Mouse (Mus musculus) heart, postnatal 0 days (tissue): Measurements from ENCODE around the gene Gm42420. TPM values are rescaled to one million over a fixed set of nuclear protein-coding genes. Genes with fewer than 3 reads are reported as not detected.

Experiments used
- ATAC-seq: fragments of 200-750 bp; cut with Nextera tagmentation; 2 replicates; pipeline ENCODE4 v1.8.0; 2017; ENCODE audit warnings: low read depth, moderate number of reproducible peaks, moderate library complexity; ENCODE audit not compliant: insufficient read depth
- DNase-seq: peaks from one replicate; pipeline ENCODE4 v3.0.0-alpha.2; 2016; ENCODE audit warnings: low spot score
- H3K27ac ChIP-seq: fragments of 300-500 bp; sonication (generic); 2 replicates; pipeline ENCODE4 v1.5.1; 2014; ENCODE audit warnings: low read depth, mild to moderate bottlenecking
- H3K27me3 ChIP-seq: fragments of 300-500 bp; sonication (generic); 2 replicates; pipeline ENCODE4 v1.6.1; 2014; ENCODE audit warnings: low read length, mixed read lengths; ENCODE audit not compliant: control insufficient read depth, insufficient read depth
- H3K36me3 ChIP-seq: fragments of 300-500 bp; sonication (generic); replicated peaks from 2 replicates; pipeline ENCODE4 v1.6.1; 2014; ENCODE audit warnings: low read length, mixed read lengths; ENCODE audit not compliant: control insufficient read depth, insufficient read depth
- H3K4me1 ChIP-seq: fragments of 300-500 bp; sonication (generic); 2 replicates; pipeline ENCODE4 v1.6.1; 2014; ENCODE audit warnings: antibody characterized with exemption; ENCODE audit not compliant: control insufficient read depth, insufficient read depth
- H3K4me2 ChIP-seq: fragments of 300-500 bp; sonication (generic); 2 replicates; pipeline ENCODE4 v1.6.1; 2014; ENCODE audit warnings: low read depth, mild to moderate bottlenecking, low read length, moderate library complexity
- H3K4me3 ChIP-seq: fragments of 300-500 bp; sonication (generic); 2 replicates; pipeline ENCODE4 v1.5.1; 2014; ENCODE audit warnings: low read depth, low read length
- H3K9ac ChIP-seq: fragments of 300-500 bp; sonication (generic); replicated peaks from 2 replicates; pipeline ENCODE4 v1.6.1; 2014; ENCODE audit warnings: low read depth, low read length, mixed read lengths
- H3K9me3 ChIP-seq: fragments of 300-500 bp; sonication (generic); replicated peaks from 2 replicates; pipeline ENCODE4 v1.6.1; 2016; ENCODE audit warnings: low read length; ENCODE audit not compliant: control insufficient read depth
- CTCF ChIP-seq: IDR thresholded peaks from 2 replicates; pipeline ENCODE4 v1.5.1; 2016; ENCODE audit warnings: antibody characterized with exemption, control low read depth, low read depth
- EP300 ChIP-seq: IDR thresholded peaks from 2 replicates; pipeline ENCODE4 v1.6.1; 2016; ENCODE audit warnings: antibody characterized with exemption, low read depth
- WGBS: fragments of 180-500 bp; shearing (Covaris S2); extraction: QIAGEN DNeasy Blood & Tissue Kit; methylation state at CpG from one replicate; pipeline ENCODE4 v1.1.7; 2014; 5-methylcytosine and 5-hydroxymethylcytosine counted together
- polyA plus RNA-seq: library from polyadenylated mRNA; unstranded; fragments of >200 nt; fragmentation: Nextera tagmentation; extraction: Ambion mirVana; gene quantifications from 2 replicates; pipeline ENCODE4 v1.2.1, GENCODE M21; 2015
- total RNA-seq: library from RNA; depleted of rRNA; stranded (reverse); fragments of >200 nt; gene quantifications from 2 replicates; pipeline ENCODE4 v1.2.3, GENCODE M21; 2014; ENCODE audit warnings: low replicate concordance

Gene Gm42420
- total and polyA plus RNA-seq, 2 experiments from 2014 or later, result 2.7 TPM; not detected in 1

- Histone ChIP-seq H3K9ac (no peak overlapping the region), H3K36me3 (no peaks in the 10 kb centered on the region), H3K27ac (no peak overlapping the region), H3K4me1 (no peaks in the 10 kb centered on the region), H3K27me3 (no peaks in the 10 kb centered on the region), H3K4me3 (0 out of 2 replicates have a peak overlapping the region, but pooled peaks have one; percentile 9), H3K9me3 (no peaks in the 10 kb centered on the region), H3K4me2 (peak overlapping the region; percentile 57)
- ATAC-seq (peak; percentile 68; the same call in 1 of the 2 replicates), DNase-seq (peak; percentile 89)
- TF ChIP-seq EP300, result no peak
- TF ChIP-seq CTCF, result peak; percentile 97
- WGBS, result 12% methylated on average over 23 of the region's 23 CpGs
Measured at GRCm38 (mm10) chr6:39562166-39563015, 23.2 kb upstream of the Gm42420 start.

- Histone ChIP-seq H3K36me3 (no peaks in the 10 kb centered on the region), H3K4me3 (no peak overlapping the region), H3K9ac (no peak overlapping the region), H3K27me3 (no peaks in the 10 kb centered on the region), H3K9me3 (no peaks in the 10 kb centered on the region), H3K4me1 (no peaks in the 10 kb centered on the region), H3K27ac (no peak overlapping the region), H3K4me2 (no peak overlapping the region)
- ATAC-seq (no peak), DNase-seq (no peak)
- 6% methylated on average over 5 of the region's 5 CpGs for WGBS
- TF ChIP-seq EP300 (no peak), CTCF (peak; percentile 80)
Measured at GRCm38 (mm10) chr6:39567528-39567927, 18.0 kb upstream of the Gm42420 start.

- Histone ChIP-seq H3K27ac (no peak overlapping the region), H3K4me1 (peaks cover 11% of the 10 kb centered on the region), H3K4me2 (no peak overlapping the region), H3K27me3 (no peaks in the 10 kb centered on the region), H3K36me3 (no peaks in the 10 kb centered on the region), H3K4me3 (no peak overlapping the region), H3K9me3 (no peaks in the 10 kb centered on the region), H3K9ac (no peak overlapping the region)
- WGBS, result 50% methylated on average over 3 of the region's 3 CpGs
- ATAC-seq (no peak), DNase-seq (no peak)
- TF ChIP-seq EP300 (no peak), CTCF (no peak)
Measured at GRCm38 (mm10) chr6:39570426-39570825, 15.1 kb upstream of the Gm42420 start.

- Histone ChIP-seq H3K4me2 (peak within 1 kb of the TSS; percentile 95), H3K9me3 (no peaks in the 10 kb centered on the region), H3K27ac (peak within 1 kb of the TSS; percentile 96), H3K4me3 (peak within 1 kb of the TSS; percentile 88), H3K4me1 (peaks cover 11% of the 10 kb centered on the region), H3K9ac (peak within 1 kb of the TSS; percentile 83), H3K27me3 (no peaks in the 10 kb centered on the region), H3K36me3 (peaks cover 28% of the 10 kb centered on the region)
- DNase-seq, result peak; percentile 85
- 1% methylated on average over 49 of the region's 49 CpGs for WGBS
- TF ChIP-seq CTCF (peak; percentile 52), EP300 (0 out of 2 replicates have a peak, but pooled peaks have one; percentile 18)
- peak; percentile 94 for ATAC-seq
Measured at GRCm38 (mm10) chr6:39573791-39574554, 11.6 kb upstream of the Gm42420 start, which contains the start of gene Adck2. Adck2 (plus strand) TSS chr6:39573873.

GRCm38 (mm10) chr6:39574555-39574869 lies 11.0 kb upstream of the Gm42420 start:
- peak overlapping the region; percentile 95 for H3K4me2 ChIP-seq
- peak overlapping the region; percentile 88 for H3K4me3 ChIP-seq
- no peaks in the 10 kb centered on the region for H3K9me3 ChIP-seq
- WGBS, result 28% methylated on average over 10 of the region's 10 CpGs
- peak overlapping the region; percentile 96 for H3K27ac ChIP-seq
- TF ChIP-seq EP300, result no peak
- peak; percentile 70 for ATAC-seq
- H3K4me1 ChIP-seq, result peaks cover 11% of the 10 kb centered on the region
- DNase-seq, result peak; percentile 51
- H3K9ac ChIP-seq, result peak overlapping the region; percentile 83
- no peaks in the 10 kb centered on the region for H3K27me3 ChIP-seq
- H3K36me3 ChIP-seq, result peaks cover 30% of the 10 kb centered on the region
